Comparison of ENCODE assay signal across 10 mouse cellular contexts in genomic region chr4:133839385-133839826, GRCm38 (mm10). TPM values are rescaled to one million over a fixed set of nuclear protein-coding genes. Genes with fewer than 3 reads are reported as not detected.
DNase-seq lines count a peak whose midpoint lies in the region; ATAC-seq and TF ChIP-seq lines count a peak whose summit lies in the region.
"Had no signal": no experiment of that assay in that cellular context is flagged by ENCODE, and none has a peak within 500 bp of the region (broad histone marks: within the 10 kb centered on the region; RNA-seq: fewer than 3 reads in every experiment).

No protein-coding gene starts in this region.

- peak; percentile 55 for TF ChIP-seq CTCF in brain, embryonic 14.5 days (IDR thresholded peaks at IDR 0.05; ENCODE audit: borderline replicate concordance, extremely low read depth, insufficient read depth, insufficient read length)

- H3K4me2 ChIP-seq in kidney, embryonic 14.5 days (replicated peaks; ENCODE audit: low read depth, low read length): no peak overlapping the region
- H3K4me2 ChIP-seq: liver, embryonic 13.5 days had no signal

- H3K36me3 ChIP-seq in kidney, embryonic 14.5 days (ENCODE audit: control insufficient read depth, insufficient read depth, low read length): no peaks in the 10 kb centered on the region
- H3K36me3 ChIP-seq: liver, embryonic 13.5 days had no signal

- no peaks in the 10 kb centered on the region for H3K27me3 ChIP-seq in kidney, embryonic 14.5 days (ENCODE audit: control insufficient read depth, insufficient read depth, low read length)
- H3K27me3 ChIP-seq: liver, embryonic 13.5 days had no signal

- no peak overlapping the region for H3K4me3 ChIP-seq in kidney, embryonic 14.5 days (ENCODE audit: low read length)
- H3K4me3 ChIP-seq: liver, embryonic 13.5 days had no signal

- no peak for ATAC-seq in CD4-positive, CD25-positive, alpha-beta regulatory T cell, adult 4 months
- ATAC-seq in kidney, embryonic 14.5 days (ENCODE audit: low FRiP score, low TSS enrichment): no peak

- no peak overlapping the region for H3K27ac ChIP-seq in kidney, embryonic 14.5 days (ENCODE audit: low read depth, low read length)
- H3K27ac ChIP-seq: liver, embryonic 13.5 days had no signal

- H3K4me1 ChIP-seq in kidney, embryonic 14.5 days (ENCODE audit: control insufficient read depth, insufficient read depth, low read length): no peaks in the 10 kb centered on the region

- no peaks in the 10 kb centered on the region for H3K9me3 ChIP-seq in kidney, embryonic 14.5 days (ENCODE audit: control insufficient read depth, low read length)
- H3K9me3 ChIP-seq: liver, embryonic 13.5 days had no signal

- no peak for TF ChIP-seq POLR2A in brain, embryonic 14.5 days (IDR thresholded peaks at IDR 0.05; ENCODE audit: borderline replicate concordance, extremely low read depth, insufficient read depth, insufficient read length, poor library complexity, severe bottlenecking)

- peak; percentile 47 for DNase-seq in CD4-positive, CD25-positive, alpha-beta regulatory T cell, adult 2 months (ENCODE audit: low read depth, low spot score)
- DNase-seq in kidney, postnatal 4 days: peak; percentile 59
- peak; percentile 44 for DNase-seq in 3T3-L1 (ENCODE audit: low read depth, low spot score)
- no peak for DNase-seq in brain, embryonic 14.5 days (ENCODE audit: low read depth)
- DNase-seq in adrenal gland, adult 2 months: no peak
- DNase-seq in c-Kit-positive CD71-positive TER-119-positive erythroid progenitor cells, embryonic 14.5 days (ENCODE audit: low spot score): no peak
- DNase-seq: kidney, postnatal 14 days; liver, embryonic 13.5 days had no signal

- WGBS in kidney, embryonic 14.5 days: 70% methylated on average over 4 of the region's 4 CpGs

- no peak overlapping the region for H3K9ac ChIP-seq in kidney, embryonic 14.5 days (ENCODE audit: low read depth, low read length)
- H3K9ac ChIP-seq: liver, embryonic 13.5 days had no signal

RNA-seq across cellular contexts. Expression of gene Rps6ka1, which starts 48.2 kb away (rescaled TPM):
- 100 to 1,000 TPM; 118 to 183 TPM for polyA plus RNA-seq in CD4-positive, CD25-positive, alpha-beta regulatory T cell, adult 4 months (2017; shearing (Covaris generic))
- polyA plus RNA-seq in kidney, embryonic 14.5 days (2014; fragmentation: Nextera tagmentation; extraction: Ambion mirVana): 29.6 and 49.8 TPM in 2 replicates
- polyA plus RNA-seq in brain, embryonic 14.5 days (2012; rRNA removed): 15.8 and 20.1 TPM in 2 replicates
- 10 to 100 TPM; 12.2 to 16.6 TPM for total RNA-seq in adrenal gland, adult 2 months (2021)
- 19.3 and 20.6 TPM in 2 replicates for polyA plus RNA-seq in adrenal gland, adult 2 months (2012; rRNA removed)

Comparison
In these comparisons a context has a peak if more than half of its experiments do, and no peak if none do; other contexts are left out.
1. DNase-seq: peak in CD4-positive, CD25-positive, alpha-beta regulatory T cell, adult 2 months (single experiment), kidney, postnatal 4 days (2 of 2) and 3T3-L1 (single experiment); none in brain, embryonic 14.5 days (single experiment), adrenal gland, adult 2 months (single experiment) and c-Kit-positive CD71-positive TER-119-positive erythroid progenitor cells, embryonic 14.5 days (single experiment).